Mouse (Mus musculus) megakaryocyte, embryonic 14.5 days (primary cell): ENCODE measurements at regions not wholly inside any gene's neighbourhood (a gene's known extent, or its start where the extent isn't known, plus 50 kb on each side); places are given as distances from the start of the nearest gene placed in this dataset.

Source experiments
- H3K27me3 ChIP-seq: replicated peaks from 2 replicates; pipeline ENCODE3; 2012; ENCODE audit warnings: inconsistent platforms
- H3K36me3 ChIP-seq: replicated peaks from 2 replicates; pipeline ENCODE3; 2012; ENCODE audit warnings: low read length, inconsistent platforms, mixed read lengths
- H3K4me1 ChIP-seq: 2 replicates; pipeline ENCODE4 v1.6.1; 2012; ENCODE audit warnings: inconsistent platforms
- H3K4me3 ChIP-seq: replicated peaks from 2 replicates; pipeline ENCODE3; 2012; ENCODE audit warnings: moderate library complexity, mild to moderate bottlenecking, inconsistent platforms
- H3K9me3 ChIP-seq: 2 replicates; pipeline ENCODE4 v1.6.1; 2012; ENCODE audit warnings: inconsistent platforms
- FLI1 ChIP-seq: IDR thresholded peaks from 2 replicates; pipeline ENCODE4 v1.6.1; 2012; ENCODE audit warnings: low read length, inconsistent platforms, mixed read lengths
- GATA1 ChIP-seq: IDR thresholded peaks from 3 replicates; pipeline ENCODE4 v1.6.1; 2012; ENCODE audit warnings: mixed read lengths, low read length, inconsistent platforms, borderline replicate concordance

GRCm38 (mm10) chr9:73317048-73317447, 203.8 kb downstream of the Rsl24d1 start:
- TF ChIP-seq GATA1, result no peak
- no peak for TF ChIP-seq FLI1
- Histone ChIP-seq H3K4me3 (no peak overlapping the region), H3K4me1 (peaks cover 9% of the 10 kb centered on the region), H3K27me3 (no peaks in the 10 kb centered on the region), H3K9me3 (no peaks in the 10 kb centered on the region; the same call in 1 of the 2 replicates), H3K36me3 (no peaks in the 10 kb centered on the region)

- Histone ChIP-seq H3K4me3 (no peak overlapping the region), H3K9me3 (no peaks in the 10 kb centered on the region; the same call in 1 of the 2 replicates), H3K36me3 (no peaks in the 10 kb centered on the region), H3K27me3 (no peaks in the 10 kb centered on the region), H3K4me1 (peaks cover 9% of the 10 kb centered on the region)
- no peak for TF ChIP-seq GATA1
- no peak for TF ChIP-seq FLI1
Measured at GRCm38 (mm10) chr9:73319704-73320307, 206.6 kb downstream of the Rsl24d1 start.

- no peaks in the 10 kb centered on the region for H3K4me1 ChIP-seq
- H3K27me3 ChIP-seq, result no peaks in the 10 kb centered on the region
- TF ChIP-seq FLI1, result no peak
- TF ChIP-seq GATA1, result no peak
- no peaks in the 10 kb centered on the region for H3K36me3 ChIP-seq
- H3K9me3 ChIP-seq, result no peaks in the 10 kb centered on the region
- H3K4me3 ChIP-seq, result no peak overlapping the region
Measured at GRCm38 (mm10) chr9:73331066-73331465, 217.8 kb downstream of the Rsl24d1 start.

- TF ChIP-seq GATA1 (no peak), FLI1 (no peak)
- Histone ChIP-seq H3K4me3 (no peak overlapping the region), H3K27me3 (no peaks in the 10 kb centered on the region), H3K36me3 (no peaks in the 10 kb centered on the region), H3K9me3 (peaks cover 17% of the 10 kb centered on the region), H3K4me1 (no peaks in the 10 kb centered on the region)
Measured at GRCm38 (mm10) chr9:73336039-73336438, 222.8 kb downstream of the Rsl24d1 start.

GRCm38 (mm10) chr9:73337045-73337740, 224.0 kb downstream of the Rsl24d1 start:
- Histone ChIP-seq H3K36me3 (no peaks in the 10 kb centered on the region), H3K9me3 (peaks cover 27% of the 10 kb centered on the region), H3K27me3 (no peaks in the 10 kb centered on the region), H3K4me1 (no peaks in the 10 kb centered on the region), H3K4me3 (no peak overlapping the region)
- no peak for TF ChIP-seq GATA1
- no peak for TF ChIP-seq FLI1

- H3K9me3 ChIP-seq, result peaks cover 3% of the 10 kb centered on the region; the same call in 1 of the 2 replicates
- H3K27me3 ChIP-seq, result no peaks in the 10 kb centered on the region
- H3K36me3 ChIP-seq, result no peaks in the 10 kb centered on the region
- TF ChIP-seq GATA1 (no peak), FLI1 (no peak)
- H3K4me3 ChIP-seq, result no peak overlapping the region
- H3K4me1 ChIP-seq, result no peaks in the 10 kb centered on the region; the same call in 1 of the 2 replicates
Measured at GRCm38 (mm10) chr9:73355876-73356275, 242.7 kb downstream of the Rsl24d1 start.

GRCm38 (mm10) chr9:73358968-73359367, 245.7 kb downstream of the Rsl24d1 start:
- TF ChIP-seq GATA1, result no peak
- Histone ChIP-seq H3K27me3 (peaks cover 2% of the 10 kb centered on the region), H3K4me1 (no peaks in the 10 kb centered on the region), H3K36me3 (no peaks in the 10 kb centered on the region), H3K4me3 (no peak overlapping the region), H3K9me3 (peaks cover 3% of the 10 kb centered on the region; the same call in 1 of the 2 replicates)

GRCm38 (mm10) chr9:73380768-73381167, 267.5 kb downstream of the Rsl24d1 start:
- no peak for TF ChIP-seq GATA1
- no peaks in the 10 kb centered on the region for H3K9me3 ChIP-seq
- H3K4me3 ChIP-seq, result no peak overlapping the region
- H3K36me3 ChIP-seq, result no peaks in the 10 kb centered on the region
- H3K4me1 ChIP-seq, result no peaks in the 10 kb centered on the region; the same call in 1 of the 2 replicates
- no peaks in the 10 kb centered on the region for H3K27me3 ChIP-seq

GRCm38 (mm10) chr9:73392036-73392435, 278.8 kb downstream of the Rsl24d1 start:
- no peaks in the 10 kb centered on the region for H3K36me3 ChIP-seq
- no peaks in the 10 kb centered on the region for H3K4me1 ChIP-seq
- TF ChIP-seq GATA1 (no peak), FLI1 (no peak)
- H3K4me3 ChIP-seq, result no peak overlapping the region
- no peaks in the 10 kb centered on the region for H3K9me3 ChIP-seq
- H3K27me3 ChIP-seq, result no peaks in the 10 kb centered on the region

GRCm38 (mm10) chr9:73413367-73413930, 300.2 kb downstream of the Rsl24d1 start:
- TF ChIP-seq GATA1 (no peak), FLI1 (no peak)
- Histone ChIP-seq H3K9me3 (peaks cover 26% of the 10 kb centered on the region), H3K36me3 (no peaks in the 10 kb centered on the region), H3K27me3 (no peaks in the 10 kb centered on the region), H3K4me3 (no peak overlapping the region), H3K4me1 (0 out of 2 replicates have a peak, but pooled peaks cover 3% of the 10 kb centered on the region)
